In the genomic region with DNA sequence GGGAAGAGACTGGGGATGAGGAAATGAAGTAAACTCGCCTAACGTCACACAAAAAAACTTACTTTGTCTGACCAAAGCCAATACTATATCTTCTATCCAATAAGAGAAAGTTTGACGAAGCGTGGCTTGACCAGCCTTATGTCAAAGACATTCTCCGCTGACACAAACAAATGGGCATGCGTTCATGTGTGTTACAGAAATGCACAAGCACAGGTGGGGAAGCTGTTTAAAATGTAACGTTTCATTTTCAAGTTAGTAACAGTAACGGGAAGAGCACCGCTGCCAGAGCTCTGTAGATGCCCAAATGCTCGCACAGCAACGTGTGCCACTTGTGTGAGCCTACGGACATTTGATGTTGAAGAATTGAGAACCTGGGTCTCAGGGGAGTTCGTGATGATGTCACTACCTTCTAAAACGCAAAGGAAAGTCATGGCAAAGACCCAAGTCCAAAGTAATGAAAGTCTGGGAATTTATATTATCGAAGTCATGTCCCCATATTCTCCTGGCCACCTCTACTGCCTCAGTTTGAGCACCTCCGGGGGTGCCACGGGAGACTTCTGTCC, we compare ENCODE assay signal across 34 mouse cellular contexts. TPM values are rescaled to one million over a fixed set of nuclear protein-coding genes. Genes with fewer than 3 reads are reported as not detected.
DNase-seq lines count a peak whose midpoint lies in the region; ATAC-seq and TF ChIP-seq lines count a peak whose summit lies in the region.
"Had no signal": no experiment of that assay in that cellular context is flagged by ENCODE, and none has a peak within 500 bp of the region (broad histone marks: within the 10 kb centered on the region; RNA-seq: fewer than 3 reads in every experiment).

No protein-coding gene starts in this region.

- no peak for TF ChIP-seq CTCF in liver, postnatal 0 days (IDR thresholded peaks at IDR 0.05; ENCODE audit: low read depth)
- no peak for TF ChIP-seq CTCF in CH12.LX (conservative IDR thresholded peaks at IDR 0.05 in 1 of 2, IDR thresholded peaks at IDR 0.05 in 1 of 2; ENCODE audit: low read depth in 2 of 2, low read length in 2 of 2)
- no peak for TF ChIP-seq CTCF in left cerebral cortex, adult 2 months (IDR thresholded peaks at IDR 0.05)

- peak overlapping the region; percentile 38; the same call in 1 of the 2 replicates for H3K4me2 ChIP-seq in liver, postnatal 0 days (ENCODE audit: low read depth, low read length)
- no peak overlapping the region for H3K4me2 ChIP-seq in liver, embryonic 12.5 days
- peak overlapping the region; percentile 98 for H3K4me2 ChIP-seq in CH12.LX (ENCODE audit: insufficient read depth, low read depth, poor library complexity, severe bottlenecking)
- H3K4me2 ChIP-seq in kidney, embryonic 14.5 days (replicated peaks; ENCODE audit: low read depth, low read length) = no peak overlapping the region
- H3K4me2 ChIP-seq: forebrain, embryonic 13.5 days; heart, embryonic 12.5 days; heart, embryonic 15.5 days; hindbrain, embryonic 12.5 days; hindbrain, embryonic 15.5 days had no signal

- no peak overlapping the region for H3K4me3 ChIP-seq in liver, postnatal 0 days (ENCODE audit: low read depth, low read length)
- no peak overlapping the region for H3K4me3 ChIP-seq in liver, embryonic 12.5 days
- H3K4me3 ChIP-seq in CH12.LX (replicated peaks in 1 of 3; ENCODE audit: low read depth in 2 of 3, low read length in 2 of 3, poor library complexity in 1 of 3) = peak overlapping the region; percentile 66 to 93 (median 77)
- peak overlapping the region; percentile 9; the same call in 1 of the 2 replicates for H3K4me3 ChIP-seq in brown adipose tissue, adult 24 weeks (ENCODE audit: insufficient read depth, low read depth, low read length)
- no peak overlapping the region for H3K4me3 ChIP-seq in left cerebral cortex, adult 2 months
- H3K4me3 ChIP-seq in kidney, embryonic 14.5 days (ENCODE audit: low read length) = no peak overlapping the region
- H3K4me3 ChIP-seq: forebrain, embryonic 10.5 days; forebrain, embryonic 13.5 days; heart, embryonic 12.5 days; heart, embryonic 15.5 days; hindbrain, embryonic 12.5 days; hindbrain, embryonic 15.5 days had no signal

- no peaks in the 10 kb centered on the region for H3K9me3 ChIP-seq in liver, postnatal 0 days (ENCODE audit: low read length)
- H3K9me3 ChIP-seq in liver, embryonic 12.5 days (replicated peaks) = no peaks in the 10 kb centered on the region
- H3K9me3 ChIP-seq in CH12.LX (replicated peaks; ENCODE audit: low read length) = no peaks in the 10 kb centered on the region
- H3K9me3 ChIP-seq in kidney, embryonic 14.5 days (ENCODE audit: control insufficient read depth, low read length) = no peaks in the 10 kb centered on the region
- H3K9me3 ChIP-seq: forebrain, embryonic 10.5 days; forebrain, embryonic 13.5 days; heart, embryonic 12.5 days; heart, embryonic 15.5 days; hindbrain, embryonic 12.5 days; hindbrain, embryonic 15.5 days had no signal

- TF ChIP-seq POLR2A in CH12.LX (IDR thresholded peaks at IDR 0.05; ENCODE audit: low read depth, low read length) = peak; percentile 35; the same call in 1 of the 2 replicates

- TF ChIP-seq EP300 in liver, postnatal 0 days (IDR thresholded peaks at IDR 0.05; ENCODE audit: low read depth) = no peak
- TF ChIP-seq EP300 in CH12.LX (IDR thresholded peaks at IDR 0.05; ENCODE audit: low read length) = peak; percentile 21; the same call in 1 of the 2 replicates

- ATAC-seq in liver, postnatal 0 days = no peak
- no peak for ATAC-seq in liver, embryonic 12.5 days
- no peak for ATAC-seq in kidney, embryonic 14.5 days (ENCODE audit: low FRiP score, low TSS enrichment)
- ATAC-seq: activated CD4-positive, CD25-positive, alpha-beta regulatory T cell, adult 4 months; CD4-positive, CD25-positive, alpha-beta regulatory T cell, adult 4 months; forebrain, embryonic 13.5 days; forebrain, embryonic 16.5 days had no signal

- no peaks in the 10 kb centered on the region for H3K4me1 ChIP-seq in liver, postnatal 0 days (ENCODE audit: insufficient read depth)
- 0 out of 2 replicates have a peak, but pooled peaks cover 9% of the 10 kb centered on the region for H3K4me1 ChIP-seq in liver, embryonic 12.5 days
- H3K4me1 ChIP-seq in CH12.LX (ENCODE audit: control insufficient read depth in 1 of 2, insufficient read depth in 2 of 2) = peaks cover 22 to 60% of the 10 kb centered on the region in 2 experiments
- no peaks in the 10 kb centered on the region for H3K4me1 ChIP-seq in brown adipose tissue, adult 24 weeks (ENCODE audit: control insufficient read depth, insufficient read depth, insufficient read length, low read length)
- H3K4me1 ChIP-seq in kidney, embryonic 14.5 days (ENCODE audit: control insufficient read depth, insufficient read depth, low read length) = peaks cover 9% of the 10 kb centered on the region
- H3K4me1 ChIP-seq: forebrain, embryonic 13.5 days; heart, embryonic 12.5 days; heart, embryonic 15.5 days; hindbrain, embryonic 12.5 days; hindbrain, embryonic 15.5 days had no signal

- H3K36me3 ChIP-seq in liver, postnatal 0 days (replicated peaks; ENCODE audit: insufficient read depth, low read length) = no peaks in the 10 kb centered on the region
- no peaks in the 10 kb centered on the region for H3K36me3 ChIP-seq in liver, embryonic 12.5 days
- H3K36me3 ChIP-seq in CH12.LX (replicated peaks in 1 of 2; ENCODE audit: control insufficient read depth in 1 of 2, insufficient read depth in 1 of 2, low read length in 1 of 2) = peaks cover 16 to 44% of the 10 kb centered on the region in 2 experiments
- no peaks in the 10 kb centered on the region for H3K36me3 ChIP-seq in kidney, embryonic 14.5 days (ENCODE audit: control insufficient read depth, insufficient read depth, low read length)
- H3K36me3 ChIP-seq: forebrain, embryonic 10.5 days; heart, embryonic 12.5 days; heart, embryonic 15.5 days; hindbrain, embryonic 12.5 days; hindbrain, embryonic 15.5 days had no signal

- intact Hi-C loops in heart, postnatal 14 days (cut with DNase I) = no loop called here
- intact Hi-C loops in left cerebral cortex, adult 2 months (cut with DNase I) = no loop called here

- dilution Hi-C loops in CH12.LX (cut with MboI; ENCODE audit: extremely low pct_ligation_motif_present, extremely low pct_unique_long_range_greater_than_20kb, low sequenced_read_pairs) = no loop called here

- no peaks in the 10 kb centered on the region for H3K27me3 ChIP-seq in liver, postnatal 0 days (ENCODE audit: insufficient read depth, low read length)
- peaks cover 29% of the 10 kb centered on the region for H3K27me3 ChIP-seq in liver, embryonic 12.5 days (replicated peaks)
- no peaks in the 10 kb centered on the region for H3K27me3 ChIP-seq in CH12.LX (replicated peaks)
- no peaks in the 10 kb centered on the region for H3K27me3 ChIP-seq in kidney, embryonic 14.5 days (ENCODE audit: control insufficient read depth, insufficient read depth, low read length)
- H3K27me3 ChIP-seq: forebrain, embryonic 13.5 days; heart, embryonic 12.5 days; heart, embryonic 15.5 days; hindbrain, embryonic 12.5 days; hindbrain, embryonic 15.5 days had no signal

- peak; percentile 70 for DNase-seq in heart, adult 11 months
- no peak for DNase-seq in heart, postnatal 14 days
- no peak for DNase-seq in liver, postnatal 0 days
- no peak for DNase-seq in CH12.LX (ENCODE audit: extremely low read depth)
- DNase-seq in left cerebral cortex, adult 2 months (ENCODE audit: extremely low spot score in 1 of 2, low spot score in 2 of 2) = no peak
- DNase-seq: adrenal gland, adult 8-10 months; adrenal gland, postnatal 25 days; cerebellum, adult 11-12 months; cerebellum, adult 8-10 months; cerebellum, postnatal 10 days; cerebellum, postnatal 36 days; gastrocnemius, postnatal 10 days; gastrocnemius, postnatal 36 days had no signal

- peaks cover 80% of the 10 kb centered on the region for H3K79me2 ChIP-seq in CH12.LX (replicated peaks; ENCODE audit: control insufficient read depth, extremely low read depth, insufficient read depth, poor library complexity, severe bottlenecking)

- TF ChIP-seq RAD21 in CH12.LX (IDR thresholded peaks at IDR 0.05; ENCODE audit: low read depth, low read length) = no peak

- no peak overlapping the region for H3K27ac ChIP-seq in liver, postnatal 0 days (ENCODE audit: low read depth)
- H3K27ac ChIP-seq in liver, embryonic 12.5 days = no peak overlapping the region
- peak overlapping the region; percentile 72 for H3K27ac ChIP-seq in CH12.LX (ENCODE audit: insufficient read depth, low read depth)
- no peak overlapping the region for H3K27ac ChIP-seq in brown adipose tissue, adult 24 weeks (replicated peaks; ENCODE audit: low read depth, low read length)
- no peak overlapping the region for H3K27ac ChIP-seq in left cerebral cortex, adult 2 months
- no peak overlapping the region for H3K27ac ChIP-seq in kidney, embryonic 14.5 days (ENCODE audit: low read depth, low read length)
- H3K27ac ChIP-seq: forebrain, embryonic 10.5 days; forebrain, embryonic 13.5 days; heart, embryonic 15.5 days; hindbrain, embryonic 12.5 days; hindbrain, embryonic 15.5 days had no signal

- 79% methylated on average over 17 of the region's 17 CpGs for WGBS in liver, postnatal 0 days (ENCODE audit: insufficient replicate concordance)
- WGBS in liver, embryonic 12.5 days (ENCODE audit: insufficient replicate concordance) = 79% methylated on average over 17 of the region's 17 CpGs
- 93% methylated on average over 17 of the region's 17 CpGs for WGBS in kidney, embryonic 14.5 days

- in situ Hi-C loops in CH12.LX (cut with MboI; ENCODE audit: low pct_ligation_motif_present, low pct_unique_long_range_greater_than_20kb, low sequenced_read_pairs) = no loop called here

- H3K9ac ChIP-seq in liver, postnatal 0 days (replicated peaks) = no peak overlapping the region
- H3K9ac ChIP-seq in liver, embryonic 12.5 days = no peak overlapping the region
- peak overlapping the region; percentile 97 for H3K9ac ChIP-seq in CH12.LX (ENCODE audit: insufficient read depth, low read depth)
- H3K9ac ChIP-seq in kidney, embryonic 14.5 days (ENCODE audit: low read depth, low read length) = no peak overlapping the region
- H3K9ac ChIP-seq: forebrain, embryonic 13.5 days; heart, embryonic 12.5 days; heart, embryonic 15.5 days; hindbrain, embryonic 12.5 days; hindbrain, embryonic 15.5 days had no signal

RNA-seq across cellular contexts. Expression of a gene that starts 3.5 kb away (rescaled TPM):
- total RNA-seq in heart, postnatal 14 days (2021) = under 1 TPM; 0.76 to 0.81 TPM
- 4.9 and 5.4 TPM in 2 replicates for polyA plus RNA-seq in liver, postnatal 0 days (2015; fragmentation: Nextera tagmentation; extraction: Ambion mirVana)
- polyA plus RNA-seq in liver, embryonic 12.5 days (2016; fragmentation: Nextera tagmentation; extraction: Ambion mirVana) = 0.37 and 0.45 TPM in 2 replicates
- 86.8 and 142 TPM in 2 replicates for total RNA-seq in CH12.LX (2012; rRNA removed)
- 101 and 108 TPM in 2 replicates for total RNA-seq in CH12.LX (2014; rRNA removed)
- polyA plus RNA-seq in CH12.LX (2012; ENCODE audit: insufficient read length, low read depth) = 259 and 284 TPM in 2 replicates
- polyA plus RNA-seq in brown adipose tissue, adult 24 weeks (2012; ENCODE audit: insufficient read depth, insufficient read length, missing spikeins) = 1.9 and 2.2 TPM in 2 replicates
- total RNA-seq in left cerebral cortex, adult 2 months (2021) = 10 to 100 TPM in 1 of 2 experiments, 1 to 10 TPM in 1; 8.4 to 10.4 TPM
- polyA plus RNA-seq in kidney, embryonic 14.5 days (2014; fragmentation: Nextera tagmentation; extraction: Ambion mirVana) = 10.5 and 11.9 TPM in 2 replicates

RNA-seq across cellular contexts. Expression of a gene that starts 38.2 kb away (rescaled TPM):
- 10 to 100 TPM in 1 of 2 experiments, under 1 TPM in 1; 0.74 to 16.5 TPM for total RNA-seq in heart, postnatal 14 days (2021)
- 0.32 and 0.36 TPM in 2 replicates for polyA plus RNA-seq in liver, postnatal 0 days (2015; fragmentation: Nextera tagmentation; extraction: Ambion mirVana)
- 0.06 TPM in 1 of 2 replicates, not detected in the other for polyA plus RNA-seq in liver, embryonic 12.5 days (2016; fragmentation: Nextera tagmentation; extraction: Ambion mirVana)
- 0.13 TPM in 1 of 2 replicates, not detected in the other for total RNA-seq in CH12.LX (2012; rRNA removed)
- total RNA-seq in CH12.LX (2014; rRNA removed) = not detected in 2 replicates
- polyA plus RNA-seq in CH12.LX (2012; ENCODE audit: insufficient read length, low read depth) = not detected in 2 replicates
- not detected in 2 replicates for polyA plus RNA-seq in brown adipose tissue, adult 24 weeks (2012; ENCODE audit: insufficient read depth, insufficient read length, missing spikeins)
- not detected for total RNA-seq in left cerebral cortex, adult 2 months (2021)
- polyA plus RNA-seq in kidney, embryonic 14.5 days (2014; fragmentation: Nextera tagmentation; extraction: Ambion mirVana) = 0.16 and 0.19 TPM in 2 replicates
- total RNA-seq: adrenal gland, adult 8-10 months; adrenal gland, postnatal 25 days; ES-E14; gastrocnemius, adult 18-20 months; heart, adult 8-10 months; heart, postnatal 25 days had no signal
- polyA plus RNA-seq: C2C12; cortical plate, adult 2 months; embryonic facial prominence, embryonic 11.5 days; embryonic facial prominence, embryonic 14.5 days; forebrain, embryonic 10.5 days; forebrain, embryonic 16.5 days; heart, embryonic 12.5 days; hindbrain, embryonic 15.5 days; intestine, embryonic 14.5 days had no signal

Comparison
In these comparisons a context has a peak if more than half of its experiments do, and no peak if none do; other contexts are left out.
1. H3K4me2 ChIP-seq: peak in liver, postnatal 0 days (single experiment) and CH12.LX (single experiment); none in liver, embryonic 12.5 days (single experiment) and kidney, embryonic 14.5 days (single experiment).
2. H3K4me3 ChIP-seq: peak in CH12.LX (3 of 3) and brown adipose tissue, adult 24 weeks (single experiment); none in liver, postnatal 0 days (single experiment), liver, embryonic 12.5 days (single experiment), left cerebral cortex, adult 2 months (single experiment) and kidney, embryonic 14.5 days (single experiment).
3. RNA of a gene that starts 3.5 kb away (polyA plus RNA-seq): 259 to 284 TPM in CH12.LX; 10.5 to 11.9 TPM in kidney, embryonic 14.5 days, 4.9 to 5.4 TPM in liver, postnatal 0 days, 1.9 to 2.2 TPM in brown adipose tissue, adult 24 weeks and 0.37 to 0.45 TPM in liver, embryonic 12.5 days; every median in the first group is over 10 times any median in the second.